Mouse (Mus musculus): ENCODE data around the gene Akr1b10.
"Not testable (repeated sequence)": the region's sequence is repeated elsewhere in the genome, so short reads cannot be mapped to it uniquely, and the experiment has no call there.

Akr1b10 gene

DNA sequence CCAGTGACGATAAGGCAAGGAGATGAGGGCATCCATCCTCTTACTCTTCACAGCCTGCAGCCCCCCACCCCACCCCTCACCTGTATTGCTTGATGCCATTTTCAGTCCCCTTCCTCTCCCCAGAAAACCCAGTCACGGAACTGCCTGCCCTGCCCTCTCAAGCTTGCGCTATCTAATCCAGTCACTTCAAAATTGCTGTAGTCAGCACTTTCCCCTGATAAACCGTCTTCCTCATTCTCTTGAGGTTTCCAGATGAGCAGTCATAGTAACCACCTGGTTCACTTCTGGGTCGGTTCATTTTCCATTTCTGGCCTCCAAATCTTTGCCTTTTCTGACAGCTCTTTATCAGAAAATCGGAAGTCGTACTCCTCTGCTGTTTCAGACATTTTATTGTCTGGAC, 10.2 kb upstream of the Akr1b10 start:
- no peak for DNase-seq

DNA sequence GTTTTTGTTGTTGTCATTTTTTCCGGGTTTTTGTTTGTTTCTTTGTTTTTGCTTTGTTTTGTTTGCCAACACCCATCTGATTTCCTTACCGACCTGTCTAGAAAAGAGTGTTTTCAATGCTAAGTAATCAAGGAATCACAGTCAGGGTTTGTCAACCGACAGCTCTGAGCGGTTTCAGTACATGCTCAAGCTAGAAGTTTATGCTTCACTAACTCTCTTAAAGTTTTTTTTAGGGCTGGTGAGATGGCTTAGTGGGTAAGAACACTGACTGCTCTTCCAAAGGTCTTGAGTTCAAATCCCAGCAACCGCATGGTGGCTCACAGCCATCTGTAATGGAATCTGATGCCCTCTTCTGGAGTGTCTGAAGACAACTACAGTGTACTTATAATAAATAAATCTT, 8.1 kb upstream of the Akr1b10 start:
- DNase-seq, result not testable (repeated sequence)

DNA sequence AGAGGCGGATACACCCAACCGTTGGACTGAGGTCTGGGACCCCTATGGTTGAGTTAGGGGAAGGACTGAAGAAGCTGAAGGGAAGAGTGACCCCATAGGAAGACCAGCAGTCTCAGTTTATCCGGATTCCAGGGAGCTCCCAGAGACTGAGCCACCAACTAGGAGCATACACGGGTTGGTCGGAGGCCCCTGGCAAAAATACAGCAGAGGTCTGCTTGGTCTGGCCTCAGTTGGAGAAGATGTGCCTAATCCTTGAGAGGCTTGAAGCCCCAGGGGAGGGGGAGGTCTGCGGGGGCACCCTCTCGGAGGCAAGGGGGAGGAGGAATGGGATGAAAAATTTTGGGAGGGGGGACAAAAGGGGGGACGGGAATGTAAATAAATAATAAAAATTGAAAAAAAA, 617 bp upstream of the Akr1b10 start:
- DNase-seq, result no peak

DNA sequence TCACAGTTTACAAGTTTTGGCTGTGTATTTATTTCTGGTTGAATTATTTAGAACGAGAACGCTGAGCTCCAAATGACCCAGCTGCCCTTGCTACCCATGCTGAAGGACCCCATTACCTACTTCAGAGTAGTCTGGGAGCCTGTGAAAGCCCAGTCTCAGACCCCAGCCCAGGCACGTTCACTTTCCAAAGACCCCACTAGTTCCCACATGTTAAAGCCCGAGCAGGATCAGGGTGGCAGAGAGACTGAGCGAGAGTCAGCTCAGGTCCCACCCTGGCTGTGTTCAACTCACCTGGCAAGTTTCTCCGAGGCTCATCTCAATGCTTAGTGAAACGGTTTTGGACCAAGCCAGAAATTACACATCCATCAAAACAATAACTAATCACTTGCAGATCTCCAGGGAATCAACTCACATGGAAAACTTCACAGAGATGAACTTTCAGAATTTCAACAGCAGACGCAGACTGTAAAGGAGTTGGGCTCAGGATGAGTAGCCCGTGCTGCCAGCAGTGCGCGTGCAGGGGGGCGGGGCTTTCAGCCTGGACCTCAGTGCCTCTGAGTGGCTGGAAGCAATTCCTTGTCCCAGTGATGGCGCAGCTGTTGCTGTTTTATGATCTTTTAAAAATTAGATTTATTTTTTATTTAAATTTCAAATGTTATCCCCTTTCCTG, 818 bp downstream of the Akr1b10 start:
- DNase-seq, result peak; percentile 43

DNA sequence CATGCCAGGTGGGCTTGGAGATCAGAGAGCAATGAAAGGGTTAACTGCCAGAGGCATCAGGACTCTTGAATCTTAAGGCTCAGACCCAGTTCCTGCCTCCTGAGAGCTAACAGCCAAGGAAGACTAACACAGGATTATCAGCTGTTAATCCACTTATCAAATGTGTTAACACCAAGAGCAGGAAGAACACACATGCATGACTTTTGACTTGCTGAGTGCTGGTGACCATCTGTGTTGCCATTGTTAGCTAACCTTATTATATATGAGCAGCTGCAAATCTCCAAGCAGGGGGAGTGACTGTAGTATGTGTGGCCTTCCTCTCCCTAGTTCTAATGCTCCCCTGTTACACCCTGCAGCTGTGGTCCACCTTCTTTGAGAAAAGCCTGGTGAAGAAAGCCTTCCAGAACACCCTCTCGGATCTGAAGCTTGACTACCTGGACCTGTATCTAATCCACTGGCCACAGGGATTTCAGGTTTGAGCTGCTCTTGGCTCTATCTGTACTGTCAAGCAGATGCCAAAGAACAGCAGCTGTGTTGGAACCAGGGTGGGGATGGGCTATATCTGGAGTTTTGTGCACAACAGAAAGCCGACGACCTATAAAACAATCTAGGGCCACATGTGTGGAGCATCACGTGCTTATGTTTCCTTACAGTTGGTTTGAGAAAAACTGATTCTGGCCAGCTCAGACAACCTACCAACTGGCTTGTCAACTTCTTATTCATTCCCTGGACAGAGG, 4.6 kb downstream of the Akr1b10 start:
- DNase-seq, result no peak

DNA sequence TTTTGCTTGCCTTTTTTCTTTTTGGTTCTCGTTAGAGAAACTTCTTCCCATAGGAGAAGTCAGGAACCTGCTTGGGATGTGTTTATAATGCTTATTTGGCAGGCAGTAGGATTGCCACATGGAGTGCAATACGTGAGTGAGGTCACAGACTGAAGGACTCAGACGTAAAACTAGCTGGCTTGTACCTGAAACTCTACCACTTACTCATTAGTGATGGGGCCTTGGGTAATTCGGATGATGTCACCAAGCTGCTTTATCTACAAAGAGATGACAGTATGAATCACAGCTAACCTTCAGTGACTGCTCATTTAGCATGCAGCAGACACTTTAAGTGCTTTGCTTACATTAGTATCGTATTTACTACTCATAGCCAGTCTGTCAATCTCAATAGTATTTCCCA, 11.9 kb downstream of the Akr1b10 start:
- no peak for DNase-seq

DNA sequence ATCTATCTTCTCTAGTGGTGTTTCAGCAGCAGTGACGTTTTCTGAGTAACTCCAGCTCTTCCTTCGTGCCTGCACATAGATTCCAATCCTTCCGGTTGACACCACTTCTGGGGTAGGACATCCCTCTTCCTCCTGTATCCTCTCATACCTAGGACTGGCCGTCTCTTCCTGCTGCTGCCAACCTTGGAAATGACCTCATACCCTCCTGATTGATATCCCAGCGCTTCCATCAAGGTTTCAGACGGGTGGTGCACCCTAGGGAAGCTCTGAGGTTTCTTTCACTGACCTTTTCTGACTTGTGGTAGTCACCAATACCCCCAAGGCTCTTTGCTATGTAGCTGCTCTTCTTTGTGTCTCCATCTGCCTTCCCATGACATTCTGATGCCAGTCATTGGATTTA, 14.4 kb downstream of the Akr1b10 start:
- no peak for DNase-seq

DNA sequence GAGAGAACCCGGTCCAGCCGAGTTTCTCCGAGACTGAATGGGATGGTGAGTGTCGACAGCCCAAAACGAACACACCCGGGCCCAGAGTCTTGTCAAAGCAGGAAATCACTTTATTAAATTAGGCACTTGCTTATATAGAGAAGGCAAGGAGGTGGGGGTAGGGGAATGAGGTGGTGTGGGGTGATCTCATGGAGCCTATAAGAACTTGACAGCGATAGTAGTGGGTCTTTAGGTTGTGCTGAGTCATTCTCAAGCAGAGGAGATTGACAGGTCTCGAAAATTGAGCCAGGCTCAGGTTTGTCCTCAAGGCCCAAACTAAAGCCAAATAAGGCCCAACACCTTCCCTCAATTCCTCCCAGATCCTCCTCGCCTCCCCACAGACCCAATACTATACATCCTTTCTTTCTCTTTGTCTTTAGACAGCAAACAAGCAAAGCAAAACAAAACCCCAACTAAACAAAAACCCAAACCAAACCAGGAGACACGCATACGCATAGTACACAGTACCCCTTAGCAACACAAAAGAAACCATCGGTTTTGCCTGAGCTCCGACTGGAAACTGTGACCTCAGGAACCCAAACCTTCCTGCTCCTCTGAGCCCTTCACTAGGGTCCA, 15.7 kb downstream of the Akr1b10 start:
- DNase-seq, result no peak

DNA sequence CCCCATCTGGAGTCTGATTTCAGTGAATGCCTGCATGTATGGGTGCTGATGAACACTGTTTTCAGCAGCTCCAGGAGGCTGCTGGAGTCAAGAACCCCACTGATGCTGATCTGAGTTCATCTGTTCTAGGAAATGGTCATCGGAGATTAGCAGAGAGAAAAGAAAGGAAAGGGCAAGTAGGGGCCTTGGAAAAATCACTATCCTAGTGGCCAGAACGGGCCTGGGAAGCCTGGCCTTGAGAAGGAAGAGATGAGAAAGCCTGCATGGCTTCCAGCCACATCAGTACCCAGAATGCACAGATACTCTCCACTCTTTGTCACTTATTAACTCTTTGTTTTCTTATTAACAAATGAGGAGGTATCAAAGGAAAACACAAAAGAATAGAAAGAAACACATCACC, 16.7 kb downstream of the Akr1b10 start:
- no peak for DNase-seq

DNA sequence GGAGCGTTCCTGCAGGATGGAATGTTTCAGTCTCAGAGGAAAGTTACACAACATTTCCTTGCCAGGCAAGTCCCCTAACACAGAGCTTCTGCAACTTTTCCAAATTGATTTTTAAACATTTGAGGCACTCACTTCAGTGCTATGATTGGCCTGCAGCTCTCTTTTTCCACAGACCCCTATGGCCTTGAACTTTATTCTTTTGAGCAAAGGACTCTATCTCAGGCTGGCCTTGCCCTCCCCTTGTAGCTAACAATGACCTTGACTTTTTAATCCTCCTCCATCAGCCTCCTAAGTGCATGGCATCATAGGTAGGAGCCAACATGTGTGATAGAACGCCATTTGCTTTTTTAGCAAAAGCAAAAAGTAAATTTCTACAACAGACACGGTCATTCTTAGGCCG, 22.7 kb downstream of the Akr1b10 start:
- DNase-seq, result no peak

DNA sequence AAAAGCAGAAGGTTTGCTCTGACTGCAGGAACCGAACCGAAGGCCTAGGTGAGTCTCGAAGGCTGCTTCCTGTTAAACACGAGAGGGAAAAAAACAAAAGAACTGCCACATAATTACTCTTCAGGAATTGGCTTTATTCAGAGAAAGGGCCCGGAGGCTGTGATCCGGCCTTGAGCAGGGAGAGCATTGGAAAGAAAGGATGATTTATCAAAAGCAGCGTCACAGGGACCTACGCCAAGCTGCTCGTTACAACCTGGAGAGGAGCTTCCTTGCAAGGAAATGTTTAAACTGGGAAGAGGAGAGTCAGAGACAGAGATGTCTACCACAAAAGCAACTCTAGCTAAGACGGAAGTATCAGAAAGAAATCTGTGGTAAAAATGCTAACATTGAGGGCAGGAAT, 23.4 kb downstream of the Akr1b10 start:
- no peak for DNase-seq

DNA sequence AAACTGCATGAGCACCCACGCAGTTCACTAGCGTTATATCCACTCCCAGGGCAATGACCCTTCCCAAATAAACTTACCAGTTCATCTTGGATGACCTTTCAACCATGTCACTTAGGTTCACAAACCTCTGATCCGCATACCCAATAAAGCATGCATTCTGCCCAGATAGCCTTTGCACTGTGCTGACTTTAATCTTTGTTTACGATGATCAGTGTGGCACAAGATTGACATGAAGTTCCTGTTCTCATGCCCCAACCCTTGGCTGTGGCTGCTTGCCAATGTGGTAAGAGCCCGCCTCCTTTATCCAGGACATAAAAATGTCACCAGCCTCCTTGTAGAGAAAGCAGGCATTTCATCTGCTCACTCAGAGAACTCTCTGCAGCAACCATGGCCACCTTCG, 28.0 kb downstream of the Akr1b10 start, which contains the start of gene Akr1b7:
Gene Akr1b7, plus strand, starts transcription at position 312 of the 400 bp plus-strand sequence.
- DNase-seq, result peak; percentile 30

DNA sequence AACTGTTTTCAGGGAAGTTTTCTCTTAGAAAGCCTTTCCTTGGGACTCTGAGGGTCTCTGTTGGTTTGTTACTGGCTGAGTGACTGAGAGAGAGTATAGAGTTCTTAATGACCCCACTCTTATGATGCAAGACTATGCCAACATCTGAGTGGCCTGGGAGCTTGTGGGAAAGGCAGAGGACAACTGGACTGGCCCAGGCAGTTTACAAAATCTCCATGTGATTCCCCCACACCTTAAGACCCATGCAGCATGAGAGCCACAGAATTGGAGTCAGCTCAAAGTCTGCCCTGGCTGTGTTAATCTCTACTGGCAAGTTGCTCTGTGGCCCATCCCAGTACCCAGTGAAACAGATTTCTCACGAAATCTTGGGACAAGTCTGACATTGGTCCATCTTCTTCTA, 28.7 kb downstream of the Akr1b10 start:
- DNase-seq, result no peak

DNA sequence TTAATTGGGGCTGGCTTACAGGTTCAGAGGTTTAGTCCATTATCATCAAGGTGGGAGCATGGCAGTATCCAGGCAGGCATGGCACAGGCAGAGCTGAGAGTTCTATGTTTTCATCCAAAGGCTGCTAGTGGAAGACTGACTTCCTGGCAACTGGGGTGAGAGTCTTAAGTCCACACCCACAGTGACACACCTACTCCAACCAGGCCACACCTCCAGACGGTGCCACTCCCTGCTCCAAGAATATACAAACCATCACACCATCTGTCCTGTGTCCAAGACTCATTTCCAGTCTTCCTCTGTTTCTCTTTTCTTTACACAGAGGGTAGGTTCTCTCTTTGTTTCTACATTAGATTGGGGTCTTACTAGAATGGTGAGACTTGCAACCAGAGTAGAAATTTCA, 29.4 kb downstream of the Akr1b10 start:
- not testable (repeated sequence) for DNase-seq

DNA sequence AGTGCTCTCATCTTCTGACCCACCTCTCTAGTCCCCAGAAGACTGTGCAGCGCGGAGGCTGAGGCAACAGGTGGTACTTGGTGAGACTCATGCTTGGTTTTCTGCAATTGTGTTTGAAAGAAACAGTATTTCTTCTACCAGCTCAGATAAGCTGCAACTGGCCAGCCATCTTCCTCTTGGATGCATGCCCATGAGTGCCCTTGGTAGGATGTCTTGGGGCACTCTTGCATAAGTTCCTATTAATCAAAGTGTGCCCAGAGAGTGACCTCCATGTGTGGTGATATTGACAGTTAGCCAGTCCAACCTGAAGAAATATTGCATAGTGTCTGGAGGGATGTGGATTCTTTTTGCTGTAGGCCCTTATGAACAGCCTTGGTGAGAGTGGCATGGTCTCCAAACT, 32.5 kb downstream of the Akr1b10 start:
- no peak for DNase-seq

DNA sequence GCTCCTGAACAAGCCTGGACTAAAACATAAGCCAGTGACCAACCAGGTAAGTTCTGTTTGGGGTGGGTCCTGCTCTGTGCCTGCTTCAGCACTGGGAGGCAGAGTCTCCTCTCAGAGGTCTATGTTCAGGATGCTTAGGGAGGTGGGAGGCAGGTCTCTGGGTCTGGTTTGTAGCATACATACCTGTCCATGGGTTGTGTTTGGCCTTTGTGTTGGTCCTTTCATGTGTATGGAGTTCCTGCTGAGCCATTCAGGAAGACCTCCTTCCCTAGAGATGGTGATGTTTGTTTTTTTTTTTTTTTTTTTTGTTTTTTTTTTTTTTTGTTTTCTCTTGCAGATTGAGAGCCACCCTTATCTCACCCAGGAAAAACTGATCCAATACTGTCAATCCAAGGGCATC, 35.1 kb downstream of the Akr1b10 start:
- DNase-seq, result no peak

DNA sequence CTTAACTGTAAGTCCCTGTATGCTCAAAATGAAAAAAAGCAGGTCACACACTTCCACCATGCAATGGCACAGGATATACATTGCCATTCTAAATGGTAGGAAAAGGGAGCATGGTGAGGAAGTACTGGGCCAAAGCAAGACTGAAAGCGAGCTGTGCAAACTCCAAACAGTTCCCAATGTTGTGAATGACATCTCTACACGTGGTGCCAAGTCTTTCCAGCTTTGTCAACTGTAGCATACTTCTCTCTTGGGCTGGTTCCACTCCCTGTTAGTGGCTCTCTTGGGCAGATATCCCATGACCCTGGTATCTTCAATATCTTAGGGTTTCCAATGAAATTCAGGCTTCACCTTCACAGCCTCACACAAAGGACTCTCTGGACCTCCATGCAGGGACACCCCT, 55.0 kb downstream of the Akr1b10 start:
- no peak for DNase-seq

DNA sequence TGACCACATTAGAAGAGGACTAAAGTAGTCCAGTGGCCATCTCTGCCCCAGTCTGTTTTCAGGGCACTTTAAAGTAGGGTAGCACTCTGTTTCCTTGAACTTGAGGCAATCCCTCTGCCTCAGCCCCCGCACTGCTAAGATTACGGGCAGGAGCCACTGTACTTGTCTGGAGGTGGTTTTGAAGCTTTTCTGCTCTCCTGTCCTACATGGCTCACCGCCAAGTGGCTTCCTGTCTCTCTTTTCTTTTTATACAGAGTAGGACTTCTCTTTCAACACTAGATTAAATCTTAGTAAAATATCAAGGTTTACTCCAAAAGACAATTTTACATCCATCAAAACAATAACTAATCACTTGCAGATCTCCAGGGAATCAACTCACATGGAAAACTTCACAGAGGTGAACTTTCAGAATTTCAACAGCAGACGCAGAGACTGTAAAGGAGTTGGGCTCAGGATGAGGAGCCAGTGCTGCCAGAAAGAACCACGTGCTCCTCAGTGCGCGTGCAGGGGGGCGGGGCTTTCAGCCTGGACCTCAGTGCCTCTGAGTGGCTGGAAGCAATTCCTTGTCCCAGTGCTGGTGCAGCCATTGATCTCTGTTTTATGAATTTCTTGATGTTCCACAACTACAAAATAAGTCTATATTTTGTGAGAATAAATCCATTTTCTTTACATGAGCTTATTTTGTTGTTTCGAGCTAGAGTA, 57.7 kb downstream of the Akr1b10 start:
- no peak for DNase-seq

DNA sequence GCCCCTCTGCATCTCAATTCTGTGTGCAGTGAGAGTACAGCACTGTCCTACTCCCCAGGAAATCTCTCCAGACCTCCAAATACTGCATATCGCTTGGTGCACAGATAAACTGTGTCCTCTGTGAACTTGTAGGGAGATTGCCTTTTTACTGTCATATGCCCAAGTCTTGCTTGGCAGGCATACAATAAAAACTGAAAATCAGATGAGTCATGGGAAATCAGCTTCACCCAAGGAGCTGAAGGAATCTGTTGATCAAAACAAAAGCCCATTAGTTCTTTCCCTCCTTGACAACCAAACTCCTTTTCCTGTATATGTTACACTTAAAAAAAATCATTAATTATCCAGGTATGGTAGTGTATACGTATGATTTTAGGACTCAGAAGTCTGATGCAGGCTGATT, 59.8 kb downstream of the Akr1b10 start:
- DNase-seq, result no peak
